Mouse (Mus musculus) testis, postnatal 10 days (tissue): ENCODE measurements around the gene Mthfsd.
A peak's percentile ranks its signal among the peaks of the same experiment; 100 is the strongest.
"Not testable (repeated sequence)": the region's sequence is repeated elsewhere in the genome, so short reads cannot be mapped to it uniquely, and the experiment has no call there.

Experiments
- DNase-seq: peaks from one replicate; pipeline ENCODE4 v3.0.0; 2021; ENCODE audit warnings: low spot score

The Mthfsd gene

GRCm38 (mm10) chr8:121107668-121108656, at the start of gene Mthfsd:
Mthfsd (minus strand) TSS chr8:121108392.
- DNase-seq = peak; percentile 99

GRCm38 (mm10) chr8:121156990-121157491, 48.8 kb upstream of the Mthfsd start:
- no peak for DNase-seq

GRCm38 (mm10) chr8:121152394-121152793, 44.2 kb upstream of the Mthfsd start:
- no peak for DNase-seq

- DNase-seq = no peak
Observed at GRCm38 (mm10) chr8:121148573-121149083, 40.4 kb upstream of the Mthfsd start.

- DNase-seq = not testable (repeated sequence)
Observed at GRCm38 (mm10) chr8:121145457-121146134, 37.4 kb upstream of the Mthfsd start.

- DNase-seq = no peak
Observed at GRCm38 (mm10) chr8:121136856-121137255, 28.7 kb upstream of the Mthfsd start.

GRCm38 (mm10) chr8:121134512-121134911, 26.3 kb upstream of the Mthfsd start:
- no peak for DNase-seq

GRCm38 (mm10) chr8:121134102-121134501, 25.9 kb upstream of the Mthfsd start:
- no peak for DNase-seq

- DNase-seq = no peak
Observed at GRCm38 (mm10) chr8:121132961-121133513, 24.8 kb upstream of the Mthfsd start.

GRCm38 (mm10) chr8:121130522-121130921, 22.3 kb upstream of the Mthfsd start:
- peak; percentile 73 for DNase-seq

GRCm38 (mm10) chr8:121129265-121129940, 21.2 kb upstream of the Mthfsd start:
- no peak for DNase-seq

- DNase-seq = peak; percentile 63
Observed at GRCm38 (mm10) chr8:121128531-121129264, 20.5 kb upstream of the Mthfsd start.

- DNase-seq = no peak
Observed at GRCm38 (mm10) chr8:121127756-121128375, 19.7 kb upstream of the Mthfsd start, which contains the start of gene Foxl1. Foxl1 (plus strand) TSS chr8:121127940.

GRCm38 (mm10) chr8:121127291-121127701, 19.1 kb upstream of the Mthfsd start:
- DNase-seq = no peak

GRCm38 (mm10) chr8:121126694-121127093, 18.5 kb upstream of the Mthfsd start:
- no peak for DNase-seq

GRCm38 (mm10) chr8:121126191-121126590, 18.0 kb upstream of the Mthfsd start:
- no peak for DNase-seq

GRCm38 (mm10) chr8:121125311-121125876, 17.2 kb upstream of the Mthfsd start:
- peak; percentile 79 for DNase-seq

- no peak for DNase-seq
Observed at GRCm38 (mm10) chr8:121124547-121125239, 16.5 kb upstream of the Mthfsd start.

GRCm38 (mm10) chr8:121123113-121123512, 14.9 kb upstream of the Mthfsd start:
- DNase-seq = no peak
